Mouse (Mus musculus): ENCODE measurements around the gene Mink1.

Gene Mink1

GRCm38 (mm10) chr11:70635601-70636000 lies 72.9 kb downstream of the Mink1 start:
- no peak for DNase-seq (ENCODE audit: low read depth, low spot score)

GRCm38 (mm10) chr11:70637764-70638163 lies 75.1 kb downstream of the Mink1 start:
- no peak for DNase-seq (ENCODE audit: low read depth, low spot score)

GRCm38 (mm10) chr11:70638293-70638692 lies 75.6 kb downstream of the Mink1 start:
- DNase-seq (ENCODE audit: low read depth, low spot score): no peak

DNA sequence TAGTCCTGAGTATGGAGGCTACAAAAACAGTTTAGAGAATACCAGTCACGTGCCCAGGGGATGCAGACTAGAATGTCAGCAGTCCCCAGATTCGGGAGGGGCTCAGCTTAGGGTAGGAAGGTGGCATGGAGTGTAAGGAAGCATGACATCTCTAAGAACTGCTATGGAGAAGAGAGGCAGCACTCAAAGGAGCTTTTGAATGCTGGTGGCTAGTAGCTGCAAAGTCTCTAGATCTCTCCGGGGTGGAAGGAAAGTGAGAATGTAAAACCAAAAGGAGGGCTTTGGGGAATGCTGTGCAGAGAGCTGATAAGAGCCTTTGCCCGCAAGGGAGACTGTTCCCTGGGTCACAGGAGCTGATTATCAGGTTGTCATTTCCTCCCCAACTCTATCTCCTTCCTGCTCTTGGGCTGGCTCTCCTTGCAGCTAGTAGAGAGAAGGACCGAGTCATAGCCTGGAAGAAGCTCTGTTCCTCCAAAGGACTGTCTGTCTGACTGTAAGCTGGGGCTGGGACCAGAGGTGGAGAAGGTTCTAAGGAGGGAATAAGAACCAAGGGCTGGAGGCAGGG lies 76.1 kb downstream of the Mink1 start, which contains the start of gene Gp1ba:
Gp1ba (plus strand) TSS at position 409 of the 565 bp plus-strand sequence.
- DNase-seq (ENCODE audit: low read depth, low spot score): no peak

GRCm38 (mm10) chr11:70639976-70640375 lies 77.3 kb downstream of the Mink1 start:
- DNase-seq (ENCODE audit: low read depth, low spot score): no peak

GRCm38 (mm10) chr11:70641241-70641640 lies 78.6 kb downstream of the Mink1 start:
- no peak for DNase-seq (ENCODE audit: low read depth, low spot score)

- DNase-seq (ENCODE audit: low read depth, low spot score): no peak
These were observed 80.4 kb downstream of the Mink1 start for GRCm38 (mm10) chr11:70643051-70643450.

DNA sequence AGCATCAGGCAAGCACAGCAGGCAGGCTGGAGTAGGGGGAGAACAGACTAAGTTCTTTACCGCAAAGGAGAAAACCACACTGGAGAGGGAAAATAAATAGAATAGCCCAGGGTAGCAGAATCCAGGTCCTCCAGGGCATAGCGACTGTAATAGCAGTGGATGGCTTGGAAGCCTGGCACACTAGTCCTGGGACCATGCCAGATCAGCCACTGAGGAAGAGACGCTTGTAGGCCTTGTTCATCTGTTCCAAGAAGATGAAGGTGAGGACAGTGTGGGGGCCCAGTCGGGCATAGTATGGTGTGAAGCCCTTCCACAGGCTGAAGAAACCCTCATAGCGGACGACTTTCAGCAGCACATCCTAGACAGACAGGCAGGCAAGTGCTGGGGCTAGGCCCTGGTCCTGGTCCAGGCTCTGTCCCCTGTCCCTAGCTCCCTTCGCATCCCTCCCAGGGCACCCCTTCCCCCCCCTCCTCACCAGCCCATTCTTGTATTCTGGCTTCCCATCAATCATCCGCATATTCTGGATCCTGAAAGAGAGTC lies 82.0 kb downstream of the Mink1 start:
- no peak for DNase-seq (ENCODE audit: low read depth, low spot score)

GRCm38 (mm10) chr11:70645461-70646258 lies 83.0 kb downstream of the Mink1 start:
- DNase-seq (ENCODE audit: low read depth, low spot score): no peak

DNA sequence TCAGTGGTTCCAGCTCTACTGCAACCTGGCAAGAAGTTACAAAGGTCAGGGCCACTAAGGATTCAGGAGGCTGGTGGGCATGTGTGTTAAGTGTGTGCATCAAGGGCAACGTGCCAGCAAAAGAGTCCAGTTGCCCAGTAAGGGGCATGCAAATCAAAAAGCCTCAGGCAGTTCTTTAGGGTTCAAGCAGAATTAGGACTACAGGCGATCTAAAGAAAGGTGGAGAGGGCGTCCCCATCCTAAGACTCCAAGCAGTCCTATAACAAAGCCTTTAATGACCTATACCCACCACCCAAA lies 83.5 kb downstream of the Mink1 start:
- no peak for DNase-seq (ENCODE audit: low read depth, low spot score)

- peak; percentile 99 for DNase-seq (ENCODE audit: low read depth, low spot score)
These were observed 84.3 kb downstream of the Mink1 start, which contains the start of the genes Rnf167 and Slc25a11 for GRCm38 (mm10) chr11:70646691-70647650. Gene Rnf167 (plus strand): TSS chr11:70647235. Gene Slc25a11 (minus strand): TSS chr11:70647479.

- DNase-seq (ENCODE audit: low read depth, low spot score): no peak
These were observed 85.2 kb downstream of the Mink1 start for GRCm38 (mm10) chr11:70647716-70648420.

GRCm38 (mm10) chr11:70648512-70648911 lies 85.8 kb downstream of the Mink1 start:
- DNase-seq (ENCODE audit: low read depth, low spot score): no peak

GRCm38 (mm10) chr11:70649185-70649734 lies 86.6 kb downstream of the Mink1 start:
- DNase-seq (ENCODE audit: low read depth, low spot score): no peak

GRCm38 (mm10) chr11:70650322-70651175 lies 87.9 kb downstream of the Mink1 start:
- no peak for DNase-seq (ENCODE audit: low read depth, low spot score)

DNA sequence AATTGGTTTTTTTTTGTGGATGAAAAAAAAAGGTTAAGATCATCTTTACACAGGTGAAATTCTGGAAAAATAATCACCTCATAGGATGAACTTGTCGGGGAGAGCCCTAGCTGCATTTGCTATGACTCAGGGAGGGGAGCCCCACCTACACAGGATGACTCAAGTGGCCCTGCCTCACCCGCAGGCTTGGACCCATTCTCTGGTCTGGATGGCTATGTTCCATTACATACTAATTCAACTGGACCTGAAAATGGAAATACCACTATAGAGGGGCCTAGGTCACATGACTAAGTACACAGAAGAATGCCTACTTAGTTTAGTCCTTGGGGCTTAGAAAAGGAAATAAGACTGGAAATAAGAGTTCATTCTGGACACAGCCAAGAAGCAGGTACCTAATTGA lies 88.7 kb downstream of the Mink1 start:
- no peak for DNase-seq (ENCODE audit: low read depth, low spot score)

- DNase-seq (ENCODE audit: low read depth, low spot score): no peak
These were observed 89.6 kb downstream of the Mink1 start for GRCm38 (mm10) chr11:70652029-70652883.

DNA sequence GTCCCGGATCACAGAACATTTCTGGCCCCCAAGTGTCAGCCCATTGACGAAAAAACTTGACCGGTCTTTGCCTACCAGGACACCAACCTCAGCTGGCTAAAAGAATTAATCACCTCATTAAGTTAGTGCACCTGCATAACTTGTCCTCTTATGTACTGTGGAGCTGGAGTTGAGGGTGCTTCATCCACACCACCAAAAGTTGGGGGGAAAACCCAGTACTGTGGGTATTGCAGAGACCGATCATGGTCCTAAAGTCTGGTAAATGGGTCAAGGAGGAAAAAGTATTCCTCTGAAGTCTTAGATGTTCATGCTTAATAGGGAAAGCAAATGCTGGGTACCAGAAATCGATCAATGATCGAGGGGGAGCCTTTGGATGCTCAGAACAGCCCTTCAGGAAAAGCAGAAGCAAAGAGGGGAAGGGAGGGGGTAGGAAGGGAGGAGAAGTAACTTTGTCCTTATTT lies 90.2 kb downstream of the Mink1 start:
- DNase-seq (ENCODE audit: low read depth, low spot score): no peak

Measured in telencephalon, adult 2 months (tissue).